Mouse (Mus musculus) liver, embryonic 16.5 days (tissue): Measurements from ENCODE around the gene Otp. TPM values are rescaled to one million over a fixed set of nuclear protein-coding genes. Genes with fewer than 3 reads are reported as not detected.

Experiments used
- ATAC-seq: fragments of 200-750 bp; cut with Nextera tagmentation; 2 replicates; pipeline ENCODE4 v1.8.0; 2017; ENCODE audit warnings: low read depth, mild to moderate bottlenecking, moderate number of reproducible peaks, moderate library complexity
- H3K27ac ChIP-seq: fragments of 300-500 bp; sonication (generic); 2 replicates; pipeline ENCODE4 v1.5.1; 2014; ENCODE audit warnings: mild to moderate bottlenecking, low read length
- H3K27me3 ChIP-seq: fragments of 300-500 bp; sonication (generic); 2 replicates; pipeline ENCODE4 v1.6.1; 2014; ENCODE audit warnings: low read depth, low read length, mixed read lengths; ENCODE audit not compliant: control insufficient read depth, insufficient read depth
- H3K36me3 ChIP-seq: fragments of 300-500 bp; sonication (generic); 2 replicates; pipeline ENCODE4 v1.6.1; 2014; ENCODE audit warnings: mild to moderate bottlenecking; ENCODE audit not compliant: control insufficient read depth, insufficient read depth
- H3K4me1 ChIP-seq: fragments of 300-500 bp; sonication (generic); 2 replicates; pipeline ENCODE4 v1.6.1; 2014; ENCODE audit warnings: low read depth, low read length, mixed read lengths; ENCODE audit not compliant: control insufficient read depth
- H3K4me2 ChIP-seq: fragments of 300-500 bp; sonication (generic); 2 replicates; pipeline ENCODE4 v1.6.1; 2014; ENCODE audit warnings: low read depth, low read length, mixed read lengths
- H3K4me3 ChIP-seq: fragments of 300-500 bp; sonication (generic); 2 replicates; pipeline ENCODE4 v1.5.1; 2014; ENCODE audit warnings: low read depth, mild to moderate bottlenecking, low read length
- H3K9ac ChIP-seq: fragments of 300-500 bp; sonication (generic); 2 replicates; pipeline ENCODE4 v1.6.1; 2014; ENCODE audit warnings: low read depth, low read length
- H3K9me3 ChIP-seq: fragments of 300-500 bp; sonication (generic); replicated peaks from 2 replicates; pipeline ENCODE4 v1.6.1; 2016; ENCODE audit warnings: low read length; ENCODE audit not compliant: control insufficient read depth
- WGBS: fragments of 180-500 bp; shearing (Covaris S2); extraction: QIAGEN DNeasy Blood & Tissue Kit; methylation state at CpG from one replicate; pipeline ENCODE4 v1.1.7; 2014; ENCODE audit not compliant: insufficient replicate concordance; 5-methylcytosine and 5-hydroxymethylcytosine counted together
- polyA plus RNA-seq: library from polyadenylated mRNA; unstranded; fragments of >200 nt; fragmentation: Nextera tagmentation; extraction: Ambion mirVana; gene quantifications from 2 replicates; pipeline ENCODE4 v1.2.1, GENCODE M21; 2015

The Otp gene
- polyA plus RNA-seq, 1 experiment from 2014 or later, result not detected

GRCm38 (mm10) chr13:94877991-94878745, 2.8 kb downstream of the Otp start:
- no peaks in the 10 kb centered on the region for H3K9me3 ChIP-seq
- H3K36me3 ChIP-seq, result no peaks in the 10 kb centered on the region
- 17% methylated on average over 10 of the region's 10 CpGs for WGBS

DNA sequence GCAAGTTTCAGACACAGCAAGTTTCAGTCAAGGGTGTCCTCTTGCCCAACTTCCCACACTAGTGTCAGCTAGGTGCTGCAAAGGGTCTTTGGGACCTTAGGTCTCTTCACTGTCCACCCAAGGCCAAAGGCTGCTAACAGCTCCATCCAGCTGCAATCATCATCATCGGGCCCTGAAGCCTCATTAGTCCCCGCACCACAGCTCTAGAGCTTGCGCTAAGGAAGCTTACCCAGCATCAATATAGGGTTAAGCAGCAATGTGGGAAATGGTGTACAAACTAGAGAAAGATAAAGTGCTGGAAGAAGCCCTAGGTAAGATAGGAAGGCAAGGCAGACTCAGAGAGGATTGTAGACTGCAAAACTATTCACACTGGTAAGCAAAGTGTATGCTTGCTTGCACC, 5.8 kb downstream of the Otp start:
- 6% methylated on average over 3 of the region's 3 CpGs for WGBS
- Histone ChIP-seq H3K27ac (no peak overlapping the region), H3K36me3 (no peaks in the 10 kb centered on the region), H3K4me3 (no peak overlapping the region), H3K4me1 (peaks cover 5% of the 10 kb centered on the region; the same call in 1 of the 2 replicates), H3K4me2 (no peak overlapping the region), H3K9me3 (no peaks in the 10 kb centered on the region), H3K9ac (no peak overlapping the region), H3K27me3 (peaks cover 83% of the 10 kb centered on the region)
- no peak for ATAC-seq

More at GRCm38 (mm10) chr13:94877991-94878745, 2.8 kb downstream of the Otp start:
- H3K4me2 ChIP-seq, result no peak overlapping the region
- H3K4me3 ChIP-seq, result no peak overlapping the region
- H3K9ac ChIP-seq, result no peak overlapping the region
- H3K27me3 ChIP-seq, result peaks cover 81% of the 10 kb centered on the region
- H3K4me1 ChIP-seq, result peaks cover 5% of the 10 kb centered on the region; the same call in 1 of the 2 replicates
- no peak overlapping the region for H3K27ac ChIP-seq
- ATAC-seq, result no peak

DNA sequence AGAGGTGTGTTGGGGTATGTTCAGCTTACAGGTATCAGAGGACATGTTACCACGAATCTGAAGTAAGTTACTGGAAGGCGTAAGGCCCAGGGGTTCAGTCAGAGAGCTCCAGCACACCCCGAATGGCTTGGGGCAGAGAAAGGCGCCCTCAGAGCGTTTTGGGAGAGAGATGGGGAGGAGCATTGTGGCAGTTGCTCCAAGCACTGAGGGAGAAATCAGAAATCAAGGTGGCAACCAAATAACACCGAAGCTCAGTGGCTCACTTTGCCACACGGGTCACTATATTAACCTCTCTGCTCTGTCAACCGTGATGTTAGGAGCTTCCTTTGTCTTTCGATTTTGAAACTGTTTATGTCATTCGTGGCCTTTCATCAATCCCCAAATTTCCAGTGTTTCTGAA, 6.8 kb downstream of the Otp start:
- H3K9me3 ChIP-seq, result no peaks in the 10 kb centered on the region
- no peaks in the 10 kb centered on the region for H3K36me3 ChIP-seq
- H3K4me1 ChIP-seq, result peaks cover 5% of the 10 kb centered on the region; the same call in 1 of the 2 replicates
- H3K4me3 ChIP-seq, result no peak overlapping the region
- WGBS, result 4% methylated on average over 10 of the region's 10 CpGs
- H3K27me3 ChIP-seq, result peaks cover 78% of the 10 kb centered on the region
- no peak overlapping the region for H3K27ac ChIP-seq
- H3K4me2 ChIP-seq, result peak overlapping the region; percentile 60; the same call in 1 of the 2 replicates
- no peak for ATAC-seq
- no peak overlapping the region for H3K9ac ChIP-seq

GRCm38 (mm10) chr13:94882711-94883145, 7.3 kb downstream of the Otp start:
- Histone ChIP-seq H3K27me3 (peaks cover 74% of the 10 kb centered on the region), H3K4me2 (peak overlapping the region; percentile 60), H3K9ac (no peak overlapping the region), H3K27ac (no peak overlapping the region), H3K36me3 (no peaks in the 10 kb centered on the region), H3K4me3 (peak overlapping the region; percentile 46), H3K9me3 (no peaks in the 10 kb centered on the region), H3K4me1 (peaks cover 5% of the 10 kb centered on the region; the same call in 1 of the 2 replicates)
- no peak for ATAC-seq
- under 1% methylated on average over 37 of the region's 37 CpGs for WGBS

GRCm38 (mm10) chr13:94883163-94883965, 8.0 kb downstream of the Otp start:
- H3K36me3 ChIP-seq, result no peaks in the 10 kb centered on the region
- peaks cover 5% of the 10 kb centered on the region; the same call in 1 of the 2 replicates for H3K4me1 ChIP-seq
- no peak overlapping the region for H3K27ac ChIP-seq
- no peaks in the 10 kb centered on the region for H3K9me3 ChIP-seq
- under 1% methylated on average over 80 of the region's 95 CpGs for WGBS
- H3K4me2 ChIP-seq, result peak overlapping the region; percentile 60
- peaks cover 74% of the 10 kb centered on the region for H3K27me3 ChIP-seq
- peak overlapping the region; percentile 46 for H3K4me3 ChIP-seq
- 0 out of 2 replicates have a peak, but pooled peaks have one; percentile 11 for ATAC-seq
- no peak overlapping the region for H3K9ac ChIP-seq

- H3K4me2 ChIP-seq, result no peak overlapping the region
- H3K36me3 ChIP-seq, result no peaks in the 10 kb centered on the region
- ATAC-seq, result no peak
- H3K9me3 ChIP-seq, result no peaks in the 10 kb centered on the region
- H3K27ac ChIP-seq, result no peak overlapping the region
- no peak overlapping the region for H3K9ac ChIP-seq
- 1% methylated on average over 36 of the region's 36 CpGs for WGBS
- peaks cover 77% of the 10 kb centered on the region for H3K27me3 ChIP-seq
- H3K4me1 ChIP-seq, result peaks cover 5% of the 10 kb centered on the region; the same call in 1 of the 2 replicates
- no peak overlapping the region for H3K4me3 ChIP-seq
Observed at GRCm38 (mm10) chr13:94883966-94884960, 8.9 kb downstream of the Otp start.

GRCm38 (mm10) chr13:94885291-94886235, 10.2 kb downstream of the Otp start:
- peaks cover 5% of the 10 kb centered on the region; the same call in 1 of the 2 replicates for H3K4me1 ChIP-seq
- ATAC-seq, result no peak
- no peaks in the 10 kb centered on the region for H3K9me3 ChIP-seq
- no peak overlapping the region for H3K9ac ChIP-seq
- WGBS, result 2% methylated on average over 81 of the region's 81 CpGs
- H3K4me2 ChIP-seq, result no peak overlapping the region
- H3K36me3 ChIP-seq, result no peaks in the 10 kb centered on the region
- H3K4me3 ChIP-seq, result no peak overlapping the region
- H3K27ac ChIP-seq, result no peak overlapping the region
- peaks cover 73% of the 10 kb centered on the region for H3K27me3 ChIP-seq
